Mouse (Mus musculus) monocyte, adult 59 days (primary cell): Measurements from ENCODE around the gene Gm15446. TPM values are rescaled to one million over a fixed set of nuclear protein-coding genes. Genes with fewer than 3 reads are reported as not detected.

Source experiments
- total RNA-seq, 2 experiments: library from RNA; stranded (reverse); gene quantifications; one replicate each; pipeline ENCODE4 v1.2.4; 2023

Gm15446 gene
- total RNA-seq = 1 to 10 TPM; 8.6 to 8.7 TPM

DNA sequence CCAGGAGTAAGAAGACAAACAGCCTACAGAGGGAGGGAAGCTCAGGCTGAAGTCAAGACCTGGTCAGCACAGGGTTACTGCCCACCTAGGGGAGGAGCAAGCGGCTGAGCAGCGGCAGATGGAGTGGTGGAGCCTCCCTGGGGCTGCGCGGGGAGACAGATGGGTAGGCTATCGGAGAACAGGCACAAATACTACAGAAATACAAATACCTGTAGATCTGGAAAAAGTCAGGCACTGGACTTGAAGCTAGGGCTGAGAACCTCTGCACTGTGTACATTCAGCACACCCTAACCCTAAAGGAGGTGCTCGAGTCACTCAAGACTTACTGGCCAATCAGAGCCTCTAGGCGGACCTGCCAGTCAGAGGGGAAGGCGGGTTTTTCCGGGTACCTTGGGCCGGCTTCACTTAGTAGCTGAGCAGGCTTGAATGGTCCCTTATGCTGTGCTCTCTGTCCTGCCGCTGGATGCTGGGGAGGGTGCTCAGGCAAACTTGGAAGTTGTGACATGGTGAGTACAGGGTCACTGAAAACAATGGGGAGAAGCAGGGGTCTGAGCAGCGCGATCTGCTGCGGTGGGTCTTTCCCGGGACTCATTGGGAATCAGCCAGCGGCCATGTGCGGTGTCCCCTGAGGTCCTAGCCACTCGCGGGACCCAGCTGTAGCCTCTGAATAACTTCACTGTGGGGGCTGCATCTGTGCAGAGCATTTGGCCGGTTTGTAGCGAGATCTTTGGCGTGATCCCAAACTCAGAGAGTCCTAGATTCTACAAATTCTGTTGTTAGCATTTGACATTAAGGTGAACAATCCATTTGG is at the start of gene Gm15446:
TSS of gene Gm15446 (plus strand) at position 140 of the 811 bp plus-strand sequence.

Other genes with a start within 250 kb of the Gm15446 start
- 1 to 10 TPM in 1 of 2 experiments, under 1 TPM in 1; 0.85 to 1.6 TPM for gene 5430403G16Rik, start 232.4 kb upstream of the Gm15446 start, total RNA-seq
- 1 to 10 TPM; 3.9 to 5.5 TPM for gene 4930522L14Rik, start 171.5 kb upstream of the Gm15446 start, total RNA-seq
- gene Zfp932, start 73.1 kb downstream of the Gm15446 start, total RNA-seq = 10 to 100 TPM; 14.3 to 15.9 TPM
- gene Gm17655, start 149.1 kb downstream of the Gm15446 start, total RNA-seq = 1 to 10 TPM; 6.2 to 8.8 TPM
- gene Gm35315, start 171.0 kb downstream of the Gm15446 start, total RNA-seq = under 1 TPM; 0.13 to 0.15 TPM
- not detected for gene Plcxd1, start 176.6 kb downstream of the Gm15446 start, total RNA-seq
- 10 to 100 TPM; 74.3 to 98.1 TPM for gene Gtpbp6, start 184.8 kb downstream of the Gm15446 start, total RNA-seq
- gene Zfp605, start 186.7 kb downstream of the Gm15446 start, total RNA-seq = 1 to 10 TPM; 3.7 to 4.8 TPM
- 10 to 100 TPM; 78.7 to 86.6 TPM for gene Chfr, start 212.4 kb downstream of the Gm15446 start, total RNA-seq